Mouse (Mus musculus): ENCODE data around the gene Elavl1. TPM values are rescaled to one million over a fixed set of nuclear protein-coding genes. Genes with fewer than 3 reads are reported as not detected.

Gene Elavl1
- 85.9 and 100 TPM in 2 replicates for polyA plus RNA-seq (2015; fragmentation: Nextera tagmentation; extraction: Ambion mirVana)

GRCm38 (mm10) chr8:4324983-4325750 is at the start of gene Elavl1, which contains the start of gene Ccl25:
Elavl1 (minus strand) TSS chr8:4325413.
Ccl25 (plus strand) TSS chr8:4325210.
- Histone ChIP-seq H3K27me3 (ENCODE audit: control insufficient read depth, insufficient read depth, low read depth, low read length) (no peaks in the 10 kb centered on the region), H3K9ac (ENCODE audit: low read depth, low read length) (peak within 1 kb of the TSS; percentile 97), H3K4me2 (ENCODE audit: low read length) (peak within 1 kb of the TSS; percentile 85), H3K9me3 (replicated peaks; ENCODE audit: control insufficient read depth, low read length, poor library complexity, severe bottlenecking) (no peaks in the 10 kb centered on the region), H3K27ac (ENCODE audit: low read length) (peak within 1 kb of the TSS; percentile 87), H3K36me3 (ENCODE audit: control insufficient read depth, insufficient read depth, low read length) (peaks cover 3% of the 10 kb centered on the region; the same call in 1 of the 2 replicates), H3K4me1 (ENCODE audit: control insufficient read depth, insufficient read depth, low read length) (peaks cover 34% of the 10 kb centered on the region), H3K4me3 (ENCODE audit: low read depth, low read length) (peak within 1 kb of the TSS; percentile 93)
- under 1% methylated on average over 50 of the region's 78 CpGs for WGBS
- ATAC-seq, result peak; percentile 99

GRCm38 (mm10) chr8:4372657-4373056 is 47.4 kb upstream of the Elavl1 start:
- no peak overlapping the region for H3K4me3 ChIP-seq (ENCODE audit: low read depth, low read length)
- no peak overlapping the region for H3K4me2 ChIP-seq (ENCODE audit: low read length)
- H3K27ac ChIP-seq (ENCODE audit: low read length), result no peak overlapping the region
- no peak overlapping the region for H3K9ac ChIP-seq (ENCODE audit: low read depth, low read length)
- no peak for ATAC-seq
- no peaks in the 10 kb centered on the region for H3K36me3 ChIP-seq (ENCODE audit: control insufficient read depth, insufficient read depth, low read length)
- H3K9me3 ChIP-seq (replicated peaks; ENCODE audit: control insufficient read depth, low read length, poor library complexity, severe bottlenecking), result no peaks in the 10 kb centered on the region; the same call in 1 of the 2 replicates
- no peaks in the 10 kb centered on the region for H3K4me1 ChIP-seq (ENCODE audit: control insufficient read depth, insufficient read depth, low read length)
- H3K27me3 ChIP-seq (ENCODE audit: control insufficient read depth, insufficient read depth, low read depth, low read length), result no peaks in the 10 kb centered on the region
- WGBS, result 65% methylated on average over 2 of the region's 2 CpGs

- 31% methylated on average over 2 of the region's 2 CpGs for WGBS
- Histone ChIP-seq H3K27me3 (ENCODE audit: control insufficient read depth, insufficient read depth, low read depth, low read length) (no peaks in the 10 kb centered on the region), H3K4me1 (ENCODE audit: control insufficient read depth, insufficient read depth, low read length) (no peaks in the 10 kb centered on the region), H3K36me3 (ENCODE audit: control insufficient read depth, insufficient read depth, low read length) (no peaks in the 10 kb centered on the region), H3K27ac (ENCODE audit: low read length) (no peak overlapping the region), H3K9ac (ENCODE audit: low read depth, low read length) (no peak overlapping the region), H3K9me3 (replicated peaks; ENCODE audit: control insufficient read depth, low read length, poor library complexity, severe bottlenecking) (no peaks in the 10 kb centered on the region; the same call in 1 of the 2 replicates), H3K4me2 (ENCODE audit: low read length) (no peak overlapping the region), H3K4me3 (ENCODE audit: low read depth, low read length) (no peak overlapping the region)
- no peak for ATAC-seq
These were observed 44.9 kb upstream of the Elavl1 start for GRCm38 (mm10) chr8:4370078-4370477.

- no peak overlapping the region for H3K4me3 ChIP-seq (ENCODE audit: low read depth, low read length)
- no peak overlapping the region for H3K9ac ChIP-seq (ENCODE audit: low read depth, low read length)
- WGBS, result 95% methylated on average over 4 of the region's 4 CpGs
- ATAC-seq, result no peak
- H3K4me2 ChIP-seq (ENCODE audit: low read length), result no peak overlapping the region
- H3K9me3 ChIP-seq (replicated peaks; ENCODE audit: control insufficient read depth, low read length, poor library complexity, severe bottlenecking), result no peaks in the 10 kb centered on the region; the same call in 1 of the 2 replicates
- H3K27ac ChIP-seq (ENCODE audit: low read length), result no peak overlapping the region
- no peaks in the 10 kb centered on the region for H3K4me1 ChIP-seq (ENCODE audit: control insufficient read depth, insufficient read depth, low read length)
- H3K27me3 ChIP-seq (ENCODE audit: control insufficient read depth, insufficient read depth, low read depth, low read length), result no peaks in the 10 kb centered on the region
- no peaks in the 10 kb centered on the region for H3K36me3 ChIP-seq (ENCODE audit: control insufficient read depth, insufficient read depth, low read length)
These were observed 43.3 kb upstream of the Elavl1 start for GRCm38 (mm10) chr8:4368470-4368869.

- H3K27ac ChIP-seq (ENCODE audit: low read length), result no peak overlapping the region
- 81% methylated on average over 11 of the region's 11 CpGs for WGBS
- H3K9ac ChIP-seq (ENCODE audit: low read depth, low read length), result no peak overlapping the region
- no peaks in the 10 kb centered on the region; the same call in 1 of the 2 replicates for H3K9me3 ChIP-seq (replicated peaks; ENCODE audit: control insufficient read depth, low read length, poor library complexity, severe bottlenecking)
- no peak for ATAC-seq
- H3K4me1 ChIP-seq (ENCODE audit: control insufficient read depth, insufficient read depth, low read length), result no peaks in the 10 kb centered on the region
- H3K36me3 ChIP-seq (ENCODE audit: control insufficient read depth, insufficient read depth, low read length), result no peaks in the 10 kb centered on the region
- H3K27me3 ChIP-seq (ENCODE audit: control insufficient read depth, insufficient read depth, low read depth, low read length), result no peaks in the 10 kb centered on the region
- H3K4me3 ChIP-seq (ENCODE audit: low read depth, low read length), result no peak overlapping the region
- no peak overlapping the region for H3K4me2 ChIP-seq (ENCODE audit: low read length)
These were observed 42.6 kb upstream of the Elavl1 start for GRCm38 (mm10) chr8:4367808-4368207.

- no peak overlapping the region for H3K9ac ChIP-seq (ENCODE audit: low read depth, low read length)
- H3K4me3 ChIP-seq (ENCODE audit: low read depth, low read length), result no peak overlapping the region
- ATAC-seq, result no peak
- WGBS, result 94% methylated on average over 3 of the region's 3 CpGs
- no peaks in the 10 kb centered on the region for H3K36me3 ChIP-seq (ENCODE audit: control insufficient read depth, insufficient read depth, low read length)
- no peak overlapping the region for H3K4me2 ChIP-seq (ENCODE audit: low read length)
- no peaks in the 10 kb centered on the region for H3K4me1 ChIP-seq (ENCODE audit: control insufficient read depth, insufficient read depth, low read length)
- H3K27ac ChIP-seq (ENCODE audit: low read length), result no peak overlapping the region
- H3K9me3 ChIP-seq (replicated peaks; ENCODE audit: control insufficient read depth, low read length, poor library complexity, severe bottlenecking), result no peaks in the 10 kb centered on the region; the same call in 1 of the 2 replicates
- no peaks in the 10 kb centered on the region for H3K27me3 ChIP-seq (ENCODE audit: control insufficient read depth, insufficient read depth, low read depth, low read length)
These were observed 41.0 kb upstream of the Elavl1 start for GRCm38 (mm10) chr8:4366189-4366588.

- no peak overlapping the region for H3K9ac ChIP-seq (ENCODE audit: low read depth, low read length)
- no peak for ATAC-seq
- no peaks in the 10 kb centered on the region for H3K9me3 ChIP-seq (replicated peaks; ENCODE audit: control insufficient read depth, low read length, poor library complexity, severe bottlenecking)
- H3K4me1 ChIP-seq (ENCODE audit: control insufficient read depth, insufficient read depth, low read length), result no peaks in the 10 kb centered on the region
- no peak overlapping the region for H3K4me2 ChIP-seq (ENCODE audit: low read length)
- H3K4me3 ChIP-seq (ENCODE audit: low read depth, low read length), result no peak overlapping the region
- H3K27ac ChIP-seq (ENCODE audit: low read length), result no peak overlapping the region
- no peaks in the 10 kb centered on the region for H3K27me3 ChIP-seq (ENCODE audit: control insufficient read depth, insufficient read depth, low read depth, low read length)
- H3K36me3 ChIP-seq (ENCODE audit: control insufficient read depth, insufficient read depth, low read length), result no peaks in the 10 kb centered on the region
- 88% methylated on average over 2 of the region's 2 CpGs for WGBS
These were observed 35.7 kb upstream of the Elavl1 start for GRCm38 (mm10) chr8:4360922-4361321.

- no peaks in the 10 kb centered on the region for H3K36me3 ChIP-seq (ENCODE audit: control insufficient read depth, insufficient read depth, low read length)
- no peak for ATAC-seq
These were observed 34.1 kb upstream of the Elavl1 start for GRCm38 (mm10) chr8:4359362-4359761.

GRCm38 (mm10) chr8:4355455-4355854 is 30.2 kb upstream of the Elavl1 start:
- H3K27me3 ChIP-seq (ENCODE audit: control insufficient read depth, insufficient read depth, low read depth, low read length), result no peaks in the 10 kb centered on the region
- H3K27ac ChIP-seq (ENCODE audit: low read length), result no peak overlapping the region
- no peak for ATAC-seq
- no peak overlapping the region for H3K9ac ChIP-seq (ENCODE audit: low read depth, low read length)
- no peak overlapping the region for H3K4me2 ChIP-seq (ENCODE audit: low read length)
- H3K36me3 ChIP-seq (ENCODE audit: control insufficient read depth, insufficient read depth, low read length), result no peaks in the 10 kb centered on the region
- 92% methylated on average over 10 of the region's 10 CpGs for WGBS
- no peaks in the 10 kb centered on the region for H3K9me3 ChIP-seq (replicated peaks; ENCODE audit: control insufficient read depth, low read length, poor library complexity, severe bottlenecking)
- no peak overlapping the region for H3K4me3 ChIP-seq (ENCODE audit: low read depth, low read length)
- H3K4me1 ChIP-seq (ENCODE audit: control insufficient read depth, insufficient read depth, low read length), result no peaks in the 10 kb centered on the region

More at GRCm38 (mm10) chr8:4359362-4359761, 34.1 kb upstream of the Elavl1 start:
- no peaks in the 10 kb centered on the region for H3K4me1 ChIP-seq (ENCODE audit: control insufficient read depth, insufficient read depth, low read length)
- H3K4me3 ChIP-seq (ENCODE audit: low read depth, low read length), result no peak overlapping the region
- no peaks in the 10 kb centered on the region for H3K9me3 ChIP-seq (replicated peaks; ENCODE audit: control insufficient read depth, low read length, poor library complexity, severe bottlenecking)
- no peak overlapping the region for H3K27ac ChIP-seq (ENCODE audit: low read length)
- no peak overlapping the region for H3K4me2 ChIP-seq (ENCODE audit: low read length)
- no peak overlapping the region for H3K9ac ChIP-seq (ENCODE audit: low read depth, low read length)
- H3K27me3 ChIP-seq (ENCODE audit: control insufficient read depth, insufficient read depth, low read depth, low read length), result no peaks in the 10 kb centered on the region
- 87% methylated on average over 3 of the region's 3 CpGs for WGBS
